Mouse (Mus musculus): ENCODE measurements around the gene Alpk3. TPM values are rescaled to one million over a fixed set of nuclear protein-coding genes. Genes with fewer than 3 reads are reported as not detected.

Gene Alpk3
- polyA plus RNA-seq, 2 experiments, result 3.5 to 3.9 TPM

DNA sequence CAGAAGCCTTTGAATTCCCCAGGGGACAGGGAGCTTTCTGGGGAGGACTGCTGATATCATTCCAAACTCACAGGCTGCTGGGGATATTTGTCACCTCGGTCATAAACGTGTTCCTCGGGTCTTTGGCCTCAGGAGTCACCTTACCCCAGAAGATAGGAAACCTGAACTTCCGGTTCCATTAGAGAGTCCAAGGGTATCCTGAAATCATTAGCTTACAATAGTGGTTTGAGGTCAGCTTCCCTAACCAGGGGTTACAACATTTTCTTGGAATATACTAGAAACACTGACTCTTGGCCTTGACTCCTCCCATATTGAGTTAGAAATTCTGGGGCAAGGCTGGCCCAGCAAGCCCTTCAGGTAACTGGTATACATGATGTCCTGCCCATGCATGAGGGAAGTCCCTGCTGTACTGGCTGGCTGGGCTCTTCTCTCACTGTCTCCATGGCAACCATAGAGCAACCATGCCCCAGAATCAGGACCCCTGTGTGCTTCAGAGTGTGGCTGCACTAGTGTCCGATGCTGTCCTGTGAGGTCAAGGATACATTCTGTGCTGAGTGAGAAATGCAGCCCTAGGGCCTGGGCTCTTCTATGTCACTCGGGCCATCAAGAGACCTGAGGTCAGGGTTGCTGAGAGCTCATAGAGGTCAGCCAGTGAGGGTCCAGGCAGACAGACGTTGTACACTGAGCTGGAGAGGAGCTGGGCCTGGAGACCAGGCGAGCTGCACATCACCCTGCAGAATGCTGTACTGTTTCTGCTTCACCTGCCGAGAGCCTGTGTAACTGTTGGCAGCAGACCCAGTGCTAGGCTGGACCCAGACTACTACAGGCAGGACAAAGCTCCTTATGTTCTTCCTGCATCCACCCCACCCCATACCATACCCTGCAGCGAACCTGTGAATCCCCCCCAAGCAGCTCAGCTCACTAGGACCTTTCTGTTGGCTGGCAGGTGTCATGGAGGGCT lies 68.1 kb downstream of the Alpk3 start:
- Histone ChIP-seq H3K27ac (replicated peaks; ENCODE audit: low read depth, low read length) (no peak overlapping the region), H3K4me1 (ENCODE audit: control insufficient read depth, insufficient read depth, low read length) (peaks cover 11% of the 10 kb centered on the region), H3K36me3 (ENCODE audit: control insufficient read depth, insufficient read depth, low read length) (no peaks in the 10 kb centered on the region), H3K9me3 (ENCODE audit: control insufficient read depth, low read length) (no peaks in the 10 kb centered on the region), H3K27me3 (ENCODE audit: control insufficient read depth, insufficient read depth, low read length) (no peaks in the 10 kb centered on the region), H3K4me3 (replicated peaks; ENCODE audit: low read length) (no peak overlapping the region), H3K4me2 (replicated peaks; ENCODE audit: low read depth, low read length, severe bottlenecking) (no peak overlapping the region), H3K9ac (ENCODE audit: low read depth, low read length, severe bottlenecking) (no peak overlapping the region)
- DNase-seq (ENCODE audit: low spot score) (no peak), ATAC-seq (ENCODE audit: low FRiP score, low read depth) (0 out of 2 replicates have a peak, but pooled peaks have one; percentile 16)
- TF ChIP-seq POLR2A (IDR thresholded peaks at IDR 0.05; ENCODE audit: borderline replicate concordance, extremely low read depth, insufficient read depth, insufficient read length), result no peak
- 72% methylated on average over 10 of the region's 10 CpGs for WGBS

DNA sequence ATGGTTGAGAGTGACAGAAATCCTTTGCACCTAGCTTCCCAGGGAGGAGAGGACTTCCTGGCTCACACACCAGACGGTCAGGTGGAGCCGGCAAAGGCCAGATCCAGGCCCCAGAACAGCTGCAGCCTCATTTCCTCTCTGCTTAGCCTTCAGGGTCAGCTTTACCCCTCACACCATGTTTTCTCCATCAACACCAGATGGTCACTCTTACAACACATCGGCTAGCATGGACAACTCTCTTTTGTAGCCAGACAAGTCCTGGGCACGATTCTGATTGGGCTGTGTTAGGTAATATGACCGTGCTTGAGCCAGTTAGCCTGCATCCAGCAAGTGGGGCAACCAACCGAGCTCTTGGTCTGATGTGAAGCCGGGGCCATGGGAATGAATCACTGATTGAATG lies 74.5 kb downstream of the Alpk3 start:
- H3K4me3 ChIP-seq (replicated peaks; ENCODE audit: low read length), result no peak overlapping the region
- no peaks in the 10 kb centered on the region for H3K9me3 ChIP-seq (ENCODE audit: control insufficient read depth, low read length)
- H3K27me3 ChIP-seq (ENCODE audit: control insufficient read depth, insufficient read depth, low read length), result no peaks in the 10 kb centered on the region
- H3K27ac ChIP-seq (replicated peaks; ENCODE audit: low read depth, low read length), result no peak overlapping the region
- no peak overlapping the region for H3K4me2 ChIP-seq (replicated peaks; ENCODE audit: low read depth, low read length, severe bottlenecking)
- DNase-seq (ENCODE audit: low spot score) (no peak), ATAC-seq (ENCODE audit: low FRiP score, low read depth) (no peak)
- no peak for TF ChIP-seq POLR2A (IDR thresholded peaks at IDR 0.05; ENCODE audit: borderline replicate concordance, extremely low read depth, insufficient read depth, insufficient read length)
- H3K36me3 ChIP-seq (ENCODE audit: control insufficient read depth, insufficient read depth, low read length), result no peaks in the 10 kb centered on the region
- peaks cover 22% of the 10 kb centered on the region for H3K4me1 ChIP-seq (ENCODE audit: control insufficient read depth, insufficient read depth, low read length)
- no peak overlapping the region for H3K9ac ChIP-seq (ENCODE audit: low read depth, low read length, severe bottlenecking)
- WGBS, result 19% methylated on average over 7 of the region's 7 CpGs

DNA sequence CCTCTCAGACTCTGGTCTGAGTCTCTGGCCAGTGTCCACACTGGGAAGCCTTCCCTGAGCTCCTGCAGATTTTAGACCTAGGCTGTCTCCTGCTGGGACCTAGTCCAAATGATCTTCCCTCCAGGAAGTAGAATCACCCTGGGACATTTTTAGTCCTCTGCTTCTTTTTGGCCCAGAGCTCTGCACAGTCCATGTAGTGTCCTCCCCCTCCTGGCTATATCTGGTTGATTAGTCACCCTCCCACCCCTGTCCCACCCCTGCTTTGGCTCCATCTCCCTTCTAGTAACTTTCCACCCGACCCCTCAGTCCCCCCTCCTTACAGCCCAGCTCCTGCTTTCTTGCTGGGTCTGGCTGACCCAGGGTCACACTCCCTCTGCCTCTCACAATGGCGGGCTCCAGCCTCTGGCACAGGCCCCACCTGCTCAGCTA lies 75.5 kb downstream of the Alpk3 start:
- WGBS, result 11% methylated on average over 2 of the region's 2 CpGs
- no peak overlapping the region for H3K9ac ChIP-seq (ENCODE audit: low read depth, low read length, severe bottlenecking)
- TF ChIP-seq POLR2A (IDR thresholded peaks at IDR 0.05; ENCODE audit: borderline replicate concordance, extremely low read depth, insufficient read depth, insufficient read length), result no peak
- ATAC-seq (ENCODE audit: low FRiP score, low read depth) (no peak), DNase-seq (ENCODE audit: low spot score) (peak; percentile 46)
- H3K4me2 ChIP-seq (replicated peaks; ENCODE audit: low read depth, low read length, severe bottlenecking), result no peak overlapping the region
- H3K36me3 ChIP-seq (ENCODE audit: control insufficient read depth, insufficient read depth, low read length), result no peaks in the 10 kb centered on the region
- H3K27ac ChIP-seq (replicated peaks; ENCODE audit: low read depth, low read length), result no peak overlapping the region
- H3K9me3 ChIP-seq (ENCODE audit: control insufficient read depth, low read length), result no peaks in the 10 kb centered on the region
- no peaks in the 10 kb centered on the region for H3K27me3 ChIP-seq (ENCODE audit: control insufficient read depth, insufficient read depth, low read length)
- peaks cover 22% of the 10 kb centered on the region for H3K4me1 ChIP-seq (ENCODE audit: control insufficient read depth, insufficient read depth, low read length)
- no peak overlapping the region for H3K4me3 ChIP-seq (replicated peaks; ENCODE audit: low read length)

DNA sequence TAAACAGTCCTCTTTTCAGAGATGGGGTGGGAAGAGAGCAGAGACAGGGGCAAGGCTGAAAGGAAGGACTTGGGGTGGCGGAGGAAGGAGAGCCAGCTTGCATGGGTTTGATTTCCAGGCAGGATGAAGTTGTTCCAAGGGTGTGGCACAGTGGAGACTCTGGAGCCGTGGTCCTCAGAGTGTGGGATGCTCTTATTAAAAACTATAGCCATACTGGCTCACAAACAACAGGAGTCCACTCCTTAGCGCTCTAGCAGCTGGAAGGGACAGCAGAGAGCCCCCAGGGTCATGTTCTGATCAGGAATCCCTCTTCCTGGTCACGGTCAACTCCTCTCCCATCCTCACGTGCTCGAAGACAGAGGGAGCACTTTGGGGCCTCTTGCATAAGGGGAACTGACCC lies 76.0 kb downstream of the Alpk3 start:
- no peak overlapping the region for H3K4me2 ChIP-seq (replicated peaks; ENCODE audit: low read depth, low read length, severe bottlenecking)
- H3K4me3 ChIP-seq (replicated peaks; ENCODE audit: low read length), result no peak overlapping the region
- DNase-seq (ENCODE audit: low spot score) (no peak), ATAC-seq (ENCODE audit: low FRiP score, low read depth) (no peak)
- no peaks in the 10 kb centered on the region for H3K36me3 ChIP-seq (ENCODE audit: control insufficient read depth, insufficient read depth, low read length)
- no peak overlapping the region for H3K27ac ChIP-seq (replicated peaks; ENCODE audit: low read depth, low read length)
- H3K4me1 ChIP-seq (ENCODE audit: control insufficient read depth, insufficient read depth, low read length), result peaks cover 22% of the 10 kb centered on the region
- TF ChIP-seq POLR2A (IDR thresholded peaks at IDR 0.05; ENCODE audit: borderline replicate concordance, extremely low read depth, insufficient read depth, insufficient read length), result no peak
- WGBS, result 72% methylated on average over 6 of the region's 6 CpGs
- H3K9ac ChIP-seq (ENCODE audit: low read depth, low read length, severe bottlenecking), result no peak overlapping the region
- no peaks in the 10 kb centered on the region for H3K27me3 ChIP-seq (ENCODE audit: control insufficient read depth, insufficient read depth, low read length)
- H3K9me3 ChIP-seq (ENCODE audit: control insufficient read depth, low read length), result no peaks in the 10 kb centered on the region

DNA sequence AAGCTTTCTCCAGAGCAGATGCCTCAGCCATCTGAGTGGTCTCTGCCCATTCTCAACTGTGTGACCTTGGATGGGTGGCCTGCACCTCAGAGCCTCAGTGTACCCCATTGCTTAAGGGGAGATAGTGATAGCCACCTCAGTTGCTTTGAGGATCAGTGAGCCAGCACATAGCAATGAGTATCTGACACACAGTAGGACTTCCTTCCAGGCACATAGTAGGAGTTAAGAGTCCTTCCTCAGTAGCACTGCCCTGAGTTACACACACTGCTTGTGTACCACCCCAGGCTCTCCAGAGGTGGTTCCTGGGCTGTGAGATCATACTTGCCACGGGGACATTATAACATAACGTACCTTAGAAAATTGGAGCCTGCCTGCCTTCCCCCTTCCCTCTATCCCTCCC lies 76.5 kb downstream of the Alpk3 start:
- no peaks in the 10 kb centered on the region for H3K36me3 ChIP-seq (ENCODE audit: control insufficient read depth, insufficient read depth, low read length)
- ATAC-seq (ENCODE audit: low FRiP score, low read depth) (no peak), DNase-seq (ENCODE audit: low spot score) (no peak)
- peak overlapping the region; percentile 70; the same call in 1 of the 2 replicates for H3K27ac ChIP-seq (replicated peaks; ENCODE audit: low read depth, low read length)
- peak overlapping the region; percentile 32; the same call in 1 of the 2 replicates for H3K4me2 ChIP-seq (replicated peaks; ENCODE audit: low read depth, low read length, severe bottlenecking)
- 0 out of 2 replicates have a peak overlapping the region, but pooled peaks have one; percentile 43 for H3K9ac ChIP-seq (ENCODE audit: low read depth, low read length, severe bottlenecking)
- no peak overlapping the region for H3K4me3 ChIP-seq (replicated peaks; ENCODE audit: low read length)
- no peaks in the 10 kb centered on the region for H3K27me3 ChIP-seq (ENCODE audit: control insufficient read depth, insufficient read depth, low read length)
- 41% methylated on average over 2 of the region's 2 CpGs for WGBS
- H3K9me3 ChIP-seq (ENCODE audit: control insufficient read depth, low read length), result no peaks in the 10 kb centered on the region
- H3K4me1 ChIP-seq (ENCODE audit: control insufficient read depth, insufficient read depth, low read length), result peaks cover 22% of the 10 kb centered on the region
- no peak for TF ChIP-seq POLR2A (IDR thresholded peaks at IDR 0.05; ENCODE audit: borderline replicate concordance, extremely low read depth, insufficient read depth, insufficient read length)

All from limb, embryonic 14.5 days (tissue).